Mouse (Mus musculus) CD4-positive, CD25-positive, alpha-beta regulatory T cell, adult 9 weeks (primary cell): Measurements from ENCODE around the gene Olfr350. TPM values are rescaled to one million over a fixed set of nuclear protein-coding genes. Genes with fewer than 3 reads are reported as not detected.

Experiments used
- polyA plus RNA-seq: library from polyadenylated mRNA; unstranded; fragments of 100-300 nt; shearing (Covaris generic); gene quantifications from one replicate; pipeline ENCODE4 v1.2.1, GENCODE M21; 2017

The Olfr350 gene
- polyA plus RNA-seq, result not detected

GRCm38 (mm10) chr2:36846010-36846409, at the start of gene Olfr350:
TSS of gene Olfr350 (plus strand) at chr2:36846310.

GRCm38 (mm10) chr2:36816932-36817331, 29.2 kb upstream of the Olfr350 start, which contains the start of gene Olfr3:
TSS of gene Olfr3 (minus strand) at chr2:36817032.

GRCm38 (mm10) chr2:36862560-36862959, 16.4 kb downstream of the Olfr350 start, which contains the start of gene Olfr351:
TSS of gene Olfr351 (minus strand) at chr2:36862660.

GRCm38 (mm10) chr2:36868160-36868559, 22.1 kb downstream of the Olfr350 start, which contains the start of gene Olfr352:
TSS of gene Olfr352 (plus strand) at chr2:36868460.

GRCm38 (mm10) chr2:36892836-36893235, 46.7 kb downstream of the Olfr350 start, which contains the start of gene Olfr353:
TSS of gene Olfr353 (minus strand) at chr2:36892936.

Other genes starting within 250 kb of the Olfr350 start
- not detected for gene Olfr345, start 206.3 kb upstream of the Olfr350 start, polyA plus RNA-seq
- not detected for gene Olfr346, start 160.5 kb upstream of the Olfr350 start, polyA plus RNA-seq
- gene Olfr347, start 114.4 kb upstream of the Olfr350 start, polyA plus RNA-seq, result not detected
- not detected for gene Olfr348, start 62.0 kb upstream of the Olfr350 start, polyA plus RNA-seq
- gene Olfr50, start 55.8 kb upstream of the Olfr350 start, polyA plus RNA-seq, result 0.24 TPM
- gene Olfr3, start 29.3 kb upstream of the Olfr350 start, polyA plus RNA-seq, result not detected
- gene Olfr351, start 16.4 kb downstream of the Olfr350 start, polyA plus RNA-seq, result not detected
- gene Olfr352, start 22.1 kb downstream of the Olfr350 start, polyA plus RNA-seq, result not detected
- not detected for gene Olfr353, start 46.6 kb downstream of the Olfr350 start, polyA plus RNA-seq
- gene Olfr354, start 59.4 kb downstream of the Olfr350 start, polyA plus RNA-seq, result not detected
- gene Olfr355, start 82.6 kb downstream of the Olfr350 start, polyA plus RNA-seq, result 0.20 TPM
- not detected for gene Olfr356, start 90.8 kb downstream of the Olfr350 start, polyA plus RNA-seq
- not detected for gene Olfr357, start 147.5 kb downstream of the Olfr350 start, polyA plus RNA-seq
- gene Olfr358, start 163.0 kb downstream of the Olfr350 start, polyA plus RNA-seq, result not detected
- not detected for gene Olfr360, start 219.4 kb downstream of the Olfr350 start, polyA plus RNA-seq
- gene Olfr361, start 243.0 kb downstream of the Olfr350 start, polyA plus RNA-seq, result not detected